Mouse (Mus musculus) induced T-regulatory cell, adult 2 months (primary cell): Measurements from ENCODE around the gene Sox3.

ENCODE experiments used
- DNase-seq: peaks from one replicate; pipeline ENCODE4 v3.0.0-alpha.2; 2012; ENCODE audit warnings: low read depth

The Sox3 gene

DNA sequence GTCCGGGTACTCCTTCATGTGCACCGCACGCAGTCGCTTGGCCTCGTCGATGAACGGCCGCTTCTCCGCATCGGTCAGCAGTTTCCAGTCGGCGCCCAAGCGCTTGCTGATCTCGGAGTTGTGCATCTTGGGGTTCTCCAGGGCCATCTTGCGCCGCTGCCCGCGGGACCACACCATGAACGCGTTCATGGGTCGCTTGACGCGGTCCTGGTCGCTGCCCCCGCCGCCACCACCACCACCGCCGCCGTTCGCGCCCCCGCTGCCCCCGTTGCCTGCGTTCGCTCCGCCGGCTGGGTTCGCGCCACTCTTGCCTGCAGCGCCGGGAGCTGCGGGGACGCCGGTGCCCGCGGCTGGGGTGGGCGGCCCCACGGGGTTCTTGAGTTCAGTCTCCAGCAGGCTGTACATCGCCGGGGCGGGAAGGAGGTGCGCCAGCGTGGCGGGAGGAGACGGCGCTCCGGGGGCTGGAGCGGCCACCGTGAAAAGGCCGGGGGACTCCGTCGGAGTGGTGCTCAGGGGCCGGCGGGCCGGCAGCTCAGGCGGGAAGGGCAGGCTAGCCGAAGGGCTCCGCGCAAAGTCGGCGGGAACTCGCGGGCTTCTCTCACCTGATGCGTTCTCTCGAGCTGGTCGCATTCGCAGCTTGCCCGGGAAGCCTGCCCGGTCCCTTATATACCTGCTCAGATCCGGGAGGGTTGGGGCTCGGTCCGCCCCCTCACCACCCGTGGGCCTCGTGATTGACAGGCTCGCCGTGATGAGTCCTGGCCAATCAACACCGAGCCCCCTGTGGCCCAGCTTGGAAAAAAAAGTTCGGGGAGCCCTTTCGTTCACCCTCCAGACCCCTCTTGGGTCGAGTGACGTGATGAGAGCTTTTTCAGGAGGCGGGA is at the start of gene Sox3:
Gene Sox3 (minus strand): TSS at position 630 of the 881 bp plus-strand sequence.
- DNase-seq = no peak

DNA sequence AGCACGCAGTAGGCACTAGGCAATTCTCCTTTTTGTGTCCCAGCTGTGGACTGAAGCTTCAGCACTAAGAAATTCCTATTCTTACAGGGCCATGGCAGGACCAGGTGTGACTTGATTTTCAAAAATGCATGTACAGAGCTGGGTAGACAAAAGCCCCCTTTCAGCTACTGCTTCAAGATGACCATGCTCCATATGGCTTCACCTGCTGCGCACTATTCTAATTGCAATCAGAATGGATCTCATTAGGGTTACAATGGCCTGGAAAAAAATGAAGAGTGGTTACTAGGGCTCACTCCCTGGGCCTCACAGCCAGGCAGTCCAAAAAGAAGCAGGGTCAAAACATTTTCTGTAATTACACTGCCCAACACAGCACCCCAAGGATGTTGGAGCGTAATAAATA is 47.0 kb upstream of the Sox3 start:
- no peak for DNase-seq

DNA sequence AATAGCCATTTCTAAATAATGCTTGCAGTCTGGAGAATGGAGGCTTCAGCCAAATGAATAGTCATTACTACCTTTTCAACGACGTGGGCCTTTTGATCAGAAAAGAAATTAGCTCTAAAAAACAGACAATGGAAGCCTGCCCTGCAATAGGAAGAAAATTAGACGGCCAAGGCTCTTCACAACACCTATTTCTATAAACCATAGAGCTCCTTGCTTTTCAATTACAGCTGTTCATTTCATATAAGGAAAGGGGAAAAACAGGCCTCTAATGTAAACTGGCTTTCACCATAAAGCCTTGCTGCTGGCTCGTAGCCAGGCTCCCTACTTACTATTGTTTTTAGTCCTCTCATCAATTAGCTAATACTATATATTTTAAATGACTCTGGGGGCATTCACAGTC is 6.3 kb upstream of the Sox3 start:
- DNase-seq = no peak

DNA sequence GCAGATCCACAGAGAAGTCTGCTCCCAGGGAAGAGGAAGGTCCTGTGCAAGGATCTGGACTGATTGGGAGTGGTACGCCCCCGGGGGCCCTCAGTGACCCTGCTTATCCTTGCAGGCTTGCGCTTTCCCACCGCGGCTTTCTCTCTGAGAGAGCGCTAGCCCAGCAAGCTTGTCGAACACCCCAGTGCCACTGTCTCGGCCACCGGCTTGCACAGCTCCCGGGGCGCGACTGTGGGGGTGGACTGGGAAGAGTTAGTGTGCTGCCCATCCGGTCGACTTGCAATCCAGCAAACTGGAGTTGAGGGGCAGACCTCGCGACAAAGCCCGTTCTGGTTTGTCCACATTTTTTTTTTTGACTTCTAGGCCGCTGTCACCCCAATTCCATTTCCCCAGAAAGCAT is 5.4 kb upstream of the Sox3 start:
- no peak for DNase-seq

DNA sequence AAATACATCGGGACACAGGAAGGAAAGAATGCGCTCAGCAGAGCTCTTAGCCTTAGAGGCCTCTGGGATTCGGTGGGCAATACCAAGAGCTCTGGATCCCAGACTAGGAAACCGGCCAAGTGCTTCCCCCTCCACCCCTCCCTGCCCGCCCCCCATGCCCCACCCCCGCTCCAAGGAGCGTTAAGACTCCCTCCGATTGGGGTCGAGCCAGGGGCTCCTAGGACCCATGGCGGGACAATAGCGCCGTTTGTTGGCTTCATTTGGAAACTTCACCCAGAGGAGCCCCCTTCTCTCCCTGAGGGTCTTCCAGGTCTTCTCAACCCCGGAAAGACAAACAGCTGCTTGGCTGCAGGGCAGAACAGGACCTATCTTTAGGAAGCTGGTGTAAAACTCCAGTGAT is 3.1 kb upstream of the Sox3 start:
- no peak for DNase-seq

DNA sequence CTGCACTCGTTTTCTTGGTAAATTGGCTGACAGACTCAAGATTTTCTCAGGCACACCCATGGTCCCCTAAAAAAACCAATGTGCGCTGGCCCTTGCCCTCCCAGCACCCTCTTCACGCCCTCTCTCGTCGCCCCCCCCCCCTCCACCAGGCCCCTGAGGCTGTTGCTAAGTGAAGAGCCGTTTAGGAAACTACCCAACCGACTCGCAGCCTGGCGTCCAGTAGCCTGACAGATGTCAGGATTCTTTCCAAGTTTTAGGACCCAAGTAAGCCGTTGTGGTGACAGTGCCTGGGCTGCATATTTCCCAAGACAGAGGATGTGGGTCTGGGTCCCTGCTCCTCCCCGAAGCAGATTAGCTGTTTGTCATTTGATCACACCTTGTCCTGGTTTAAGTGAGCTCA is 2.2 kb upstream of the Sox3 start:
- no peak for DNase-seq

DNA sequence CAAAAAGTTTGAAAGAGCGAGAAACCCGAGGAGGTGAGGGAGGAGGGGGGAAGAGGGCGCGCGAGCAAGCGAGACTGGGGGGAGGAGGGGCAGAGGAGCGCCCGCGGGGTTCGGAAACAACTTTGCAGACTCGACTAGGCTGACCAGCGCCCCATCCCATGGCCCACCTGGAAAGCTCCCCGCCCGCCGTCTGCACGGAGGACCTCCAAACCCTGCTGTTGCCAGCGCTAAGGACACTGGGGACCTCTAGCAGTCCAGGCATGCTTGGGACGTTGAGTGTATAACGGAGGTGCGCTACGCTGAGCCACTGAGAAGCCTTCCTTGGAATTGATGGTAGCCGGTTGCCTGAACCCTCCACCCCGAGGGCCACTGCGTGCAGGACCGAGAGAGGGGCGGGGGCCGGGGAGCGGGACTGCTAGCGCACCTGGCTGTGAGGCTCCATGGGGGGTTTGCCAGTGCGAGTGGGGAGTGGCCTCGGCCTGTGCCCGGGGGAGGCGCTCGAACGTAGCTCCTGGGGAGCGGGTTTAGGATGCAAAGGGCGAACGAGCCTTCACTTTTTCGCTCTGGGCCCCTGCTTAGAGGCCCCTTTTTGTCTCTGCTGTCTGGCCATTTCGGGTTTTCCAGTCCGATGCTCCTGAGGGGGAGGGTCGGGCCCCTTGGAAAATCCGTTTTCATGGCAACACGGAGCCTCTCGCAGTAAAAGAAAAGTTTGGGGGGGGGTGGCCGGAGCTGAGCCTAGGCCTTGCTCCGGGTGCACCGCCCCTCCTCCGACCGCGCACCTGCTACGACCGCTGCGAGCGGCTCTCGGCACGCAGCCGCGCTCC is 702 bp upstream of the Sox3 start:
- no peak for DNase-seq

DNA sequence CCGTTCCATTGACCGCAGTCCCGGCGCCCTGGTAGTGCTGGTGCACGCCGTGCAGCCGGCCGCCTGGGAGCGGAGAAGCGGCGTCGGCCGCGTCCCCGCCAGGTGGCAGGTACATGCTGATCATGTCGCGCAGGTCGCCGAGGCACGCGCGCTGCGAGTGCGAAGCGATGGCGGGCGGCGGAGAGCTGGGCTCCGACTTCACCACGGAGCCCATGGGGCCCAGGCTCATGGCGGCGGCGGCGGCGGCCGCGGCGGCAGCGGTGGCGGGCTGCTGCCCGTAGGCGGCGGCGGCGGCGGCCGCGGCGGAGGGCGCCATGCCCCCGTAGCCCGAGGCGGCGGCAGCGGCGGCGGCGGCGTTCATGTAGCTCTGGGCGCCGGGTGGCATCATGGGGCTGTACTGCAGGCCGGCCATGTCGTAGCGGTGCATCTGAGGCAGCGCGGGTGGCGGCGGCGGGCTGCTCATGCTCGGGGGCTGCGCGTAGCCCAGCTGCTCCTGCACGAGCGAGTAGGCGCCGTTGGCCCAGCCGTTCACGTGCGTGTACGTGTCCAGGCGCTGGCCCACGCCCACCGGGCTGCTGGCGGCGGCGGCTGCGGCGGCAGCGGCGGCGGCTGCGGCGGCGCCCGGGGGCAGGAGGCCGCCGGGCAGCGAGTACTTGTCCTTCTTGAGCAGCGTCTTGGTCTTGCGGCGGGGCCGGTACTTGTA is 981 bp downstream of the Sox3 start:
- no peak for DNase-seq

DNA sequence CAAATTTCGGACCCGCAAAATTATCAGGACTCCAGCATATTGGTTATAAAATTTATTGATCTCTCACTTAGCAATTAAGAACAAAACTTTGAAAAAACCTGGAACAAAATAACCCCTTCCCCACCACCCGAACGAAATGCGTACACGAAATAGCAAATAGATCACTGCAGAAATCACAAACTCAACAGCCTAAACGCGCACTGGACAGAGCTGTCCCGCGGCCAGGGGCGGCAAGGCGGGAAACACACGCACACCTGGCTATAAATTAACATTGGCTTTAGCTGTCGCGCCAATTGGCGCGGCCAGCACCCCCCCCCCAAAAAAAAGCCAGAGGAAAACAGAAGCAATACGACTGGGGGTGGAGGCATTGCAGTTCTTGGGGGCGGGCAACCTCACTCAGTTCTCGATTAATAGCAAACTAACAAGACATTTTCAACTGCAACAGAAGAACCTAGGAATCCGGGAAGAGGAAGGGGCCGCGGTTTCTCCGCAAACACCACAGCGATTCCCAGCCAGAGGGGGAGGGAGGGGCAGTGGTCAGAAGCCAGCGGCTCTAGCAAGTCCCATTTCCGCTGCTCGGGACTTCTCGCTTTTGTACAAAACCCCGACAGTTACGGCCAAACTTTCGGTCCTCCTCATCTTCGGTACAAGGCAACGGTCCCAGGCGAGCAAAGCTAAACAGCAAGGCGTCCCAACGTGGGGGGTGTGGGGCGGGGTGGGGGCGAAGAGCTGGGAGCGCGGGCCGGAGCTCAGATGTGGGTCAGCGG is 1.7 kb downstream of the Sox3 start:
- DNase-seq = no peak

DNA sequence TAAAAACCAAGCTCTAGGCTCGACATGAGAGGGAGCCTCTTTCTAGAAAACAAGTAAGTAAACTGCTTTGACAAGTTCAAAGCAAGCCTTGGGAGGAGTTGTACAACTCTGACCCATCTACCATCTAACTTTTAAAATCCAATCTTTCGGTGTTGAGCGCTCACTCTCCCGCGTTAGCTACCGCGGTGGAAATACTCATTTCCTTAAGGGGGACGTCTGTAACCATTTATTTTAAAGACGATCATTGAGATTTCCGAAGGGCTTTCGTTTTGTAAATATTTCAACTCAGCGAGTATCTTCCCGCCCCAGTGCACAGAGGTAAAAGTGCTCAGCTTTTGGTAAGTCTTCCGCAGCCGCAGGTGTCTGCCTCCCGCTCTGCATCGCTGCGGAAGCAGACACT is 2.6 kb downstream of the Sox3 start:
- DNase-seq = no peak

DNA sequence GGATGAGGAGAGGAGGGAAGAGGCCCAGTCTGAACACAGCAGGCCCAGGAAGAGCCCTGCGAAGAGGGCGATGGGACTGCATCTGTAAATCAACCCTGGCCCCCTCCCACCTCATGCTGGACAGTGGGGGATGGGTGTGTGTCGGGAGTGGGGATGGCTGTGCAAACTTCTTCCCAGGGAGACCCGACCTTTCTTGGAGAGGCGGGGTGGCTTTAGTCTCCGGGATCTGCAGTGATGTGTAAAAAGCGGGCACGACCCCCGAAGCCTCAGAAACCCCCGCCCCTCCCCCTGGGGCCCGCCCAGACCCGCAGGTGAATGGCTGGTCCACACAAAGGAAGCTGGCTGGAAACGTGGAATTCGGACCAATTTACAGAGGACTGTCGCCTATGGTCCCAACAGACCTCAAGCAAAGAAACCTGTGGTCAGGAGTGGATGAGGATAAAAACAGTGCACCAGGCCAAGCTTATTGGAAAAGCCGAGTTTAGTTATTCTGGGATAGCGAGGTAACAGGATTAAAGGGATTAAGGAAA is 3.2 kb downstream of the Sox3 start:
- no peak for DNase-seq
